Mouse (Mus musculus) liver, embryonic 16.5 days (tissue): ENCODE results near the gene Dtnbp1. TPM values are rescaled to one million over a fixed set of nuclear protein-coding genes. Genes with fewer than 3 reads are reported as not detected.

Experiments
- ATAC-seq: fragments of 200-750 bp; cut with Nextera tagmentation; 2 replicates; pipeline ENCODE4 v1.8.0; 2017; ENCODE audit warnings: low read depth, mild to moderate bottlenecking, moderate number of reproducible peaks, moderate library complexity
- H3K27ac ChIP-seq: fragments of 300-500 bp; sonication (generic); 2 replicates; pipeline ENCODE4 v1.5.1; 2014; ENCODE audit warnings: mild to moderate bottlenecking, low read length
- H3K27me3 ChIP-seq: fragments of 300-500 bp; sonication (generic); 2 replicates; pipeline ENCODE4 v1.6.1; 2014; ENCODE audit warnings: low read depth, low read length, mixed read lengths; ENCODE audit not compliant: control insufficient read depth, insufficient read depth
- H3K36me3 ChIP-seq: fragments of 300-500 bp; sonication (generic); 2 replicates; pipeline ENCODE4 v1.6.1; 2014; ENCODE audit warnings: mild to moderate bottlenecking; ENCODE audit not compliant: control insufficient read depth, insufficient read depth
- H3K4me1 ChIP-seq: fragments of 300-500 bp; sonication (generic); 2 replicates; pipeline ENCODE4 v1.6.1; 2014; ENCODE audit warnings: low read depth, low read length, mixed read lengths; ENCODE audit not compliant: control insufficient read depth
- H3K4me2 ChIP-seq: fragments of 300-500 bp; sonication (generic); 2 replicates; pipeline ENCODE4 v1.6.1; 2014; ENCODE audit warnings: low read depth, low read length, mixed read lengths
- H3K4me3 ChIP-seq: fragments of 300-500 bp; sonication (generic); 2 replicates; pipeline ENCODE4 v1.5.1; 2014; ENCODE audit warnings: low read depth, mild to moderate bottlenecking, low read length
- H3K9ac ChIP-seq: fragments of 300-500 bp; sonication (generic); 2 replicates; pipeline ENCODE4 v1.6.1; 2014; ENCODE audit warnings: low read depth, low read length
- H3K9me3 ChIP-seq: fragments of 300-500 bp; sonication (generic); replicated peaks from 2 replicates; pipeline ENCODE4 v1.6.1; 2016; ENCODE audit warnings: low read length; ENCODE audit not compliant: control insufficient read depth
- WGBS: fragments of 180-500 bp; shearing (Covaris S2); extraction: QIAGEN DNeasy Blood & Tissue Kit; methylation state at CpG from one replicate; pipeline ENCODE4 v1.1.7; 2014; ENCODE audit not compliant: insufficient replicate concordance; 5-methylcytosine and 5-hydroxymethylcytosine counted together
- polyA plus RNA-seq: library from polyadenylated mRNA; unstranded; fragments of >200 nt; fragmentation: Nextera tagmentation; extraction: Ambion mirVana; gene quantifications from 2 replicates; pipeline ENCODE4 v1.2.1, GENCODE M21; 2015

Gene Dtnbp1
- polyA plus RNA-seq, 1 experiment from 2014 or later, result 25.7 TPM

DNA sequence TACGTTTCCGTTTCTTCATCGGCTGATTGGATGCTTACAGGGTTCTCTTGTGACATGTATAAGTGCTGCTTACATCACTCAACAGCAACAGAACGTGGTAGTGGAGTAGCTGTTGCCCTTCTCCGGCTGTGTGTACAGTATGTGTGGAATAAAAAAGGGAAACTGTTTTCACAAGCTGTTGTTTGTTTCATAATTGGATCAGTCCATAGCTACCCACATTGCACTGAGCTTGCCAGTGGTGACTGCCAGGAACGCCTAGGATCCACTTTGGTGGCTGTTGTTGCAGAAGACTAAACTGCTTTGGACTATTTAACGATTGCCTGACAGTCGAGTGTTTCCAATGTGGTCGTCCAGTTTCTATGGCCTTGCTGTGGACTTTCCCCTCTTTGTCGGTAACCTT is 80.9 kb downstream of the Dtnbp1 start:
- H3K9ac ChIP-seq, result no peak overlapping the region
- peaks cover 34% of the 10 kb centered on the region for H3K36me3 ChIP-seq
- H3K4me2 ChIP-seq, result no peak overlapping the region
- H3K27ac ChIP-seq, result no peak overlapping the region
- no peak overlapping the region for H3K4me3 ChIP-seq
- 68% methylated on average over 10 of the region's 10 CpGs for WGBS
- no peak for ATAC-seq
- H3K9me3 ChIP-seq, result no peaks in the 10 kb centered on the region
- H3K4me1 ChIP-seq, result no peaks in the 10 kb centered on the region; the same call in 1 of the 2 replicates
- no peaks in the 10 kb centered on the region for H3K27me3 ChIP-seq

DNA sequence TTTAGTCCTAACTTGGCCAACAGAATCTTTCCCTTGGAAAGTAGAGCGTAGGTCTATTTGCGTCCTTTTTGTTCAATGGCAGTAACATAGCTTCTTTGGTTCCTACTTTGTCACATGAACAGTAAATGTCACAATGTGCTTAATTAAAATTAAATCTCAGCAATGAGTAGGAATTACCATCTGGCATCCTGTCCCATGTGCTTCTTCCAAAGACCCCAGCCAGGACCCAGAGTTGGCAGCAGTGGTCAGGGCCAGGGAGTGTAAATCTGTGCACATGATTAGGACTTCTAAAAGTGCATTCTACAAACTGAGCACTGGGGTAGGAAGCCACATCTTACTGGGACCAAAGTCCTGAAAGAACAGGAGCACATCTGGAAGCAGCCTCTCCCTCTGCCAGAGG is 83.7 kb downstream of the Dtnbp1 start:
- H3K27ac ChIP-seq, result no peak overlapping the region
- no peak overlapping the region for H3K4me3 ChIP-seq
- peaks cover 13% of the 10 kb centered on the region for H3K4me1 ChIP-seq
- H3K36me3 ChIP-seq, result peaks cover 50% of the 10 kb centered on the region
- no peak for ATAC-seq
- 95% methylated on average over 2 of the region's 2 CpGs for WGBS
- no peaks in the 10 kb centered on the region for H3K9me3 ChIP-seq
- H3K4me2 ChIP-seq, result no peak overlapping the region
- no peaks in the 10 kb centered on the region for H3K27me3 ChIP-seq
- no peak overlapping the region for H3K9ac ChIP-seq

DNA sequence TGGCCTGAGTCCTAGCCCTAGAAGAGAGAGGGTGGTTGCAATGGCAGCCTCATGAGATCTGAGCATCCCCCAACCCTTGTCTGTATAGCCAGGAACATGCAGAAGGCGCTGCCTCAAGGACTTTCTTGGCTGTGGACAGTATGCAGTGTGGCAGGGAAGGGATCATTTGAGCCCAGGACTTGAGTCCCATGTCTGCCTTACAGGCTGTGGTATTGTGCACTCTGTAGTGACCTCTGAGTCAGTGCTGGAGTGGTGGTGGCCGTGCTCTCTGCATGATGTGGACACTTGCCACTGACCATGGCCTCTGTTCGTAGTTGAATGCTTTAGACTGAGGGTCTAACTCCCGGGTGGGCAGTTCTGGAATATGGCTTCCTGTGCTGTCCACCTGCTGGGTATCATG is 84.7 kb downstream of the Dtnbp1 start:
- H3K4me3 ChIP-seq, result no peak overlapping the region
- no peak overlapping the region for H3K4me2 ChIP-seq
- no peak overlapping the region for H3K9ac ChIP-seq
- H3K27ac ChIP-seq, result no peak overlapping the region
- H3K4me1 ChIP-seq, result peaks cover 13% of the 10 kb centered on the region
- 80% methylated on average over 4 of the region's 4 CpGs for WGBS
- no peaks in the 10 kb centered on the region for H3K27me3 ChIP-seq
- peaks cover 50% of the 10 kb centered on the region for H3K36me3 ChIP-seq
- no peaks in the 10 kb centered on the region for H3K9me3 ChIP-seq
- ATAC-seq, result no peak

DNA sequence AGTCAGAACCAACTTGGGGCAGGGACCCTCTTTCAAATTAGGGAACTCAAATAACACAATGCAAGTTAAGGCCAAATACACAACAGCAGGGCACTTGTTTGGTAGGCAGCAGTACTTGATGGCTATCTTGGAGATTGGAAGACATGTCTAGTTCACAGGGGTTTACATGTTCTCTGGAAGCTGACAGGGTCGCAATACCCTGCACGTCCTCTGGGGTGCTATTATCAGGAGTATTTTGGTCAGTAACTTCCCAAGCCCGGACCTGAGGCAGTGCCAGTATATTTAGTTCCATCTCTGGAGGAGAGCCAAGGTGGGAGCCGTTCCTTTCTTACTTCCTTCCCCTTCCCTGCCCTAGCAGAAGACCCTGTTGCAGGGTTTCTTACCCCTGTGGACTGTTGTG is 86.0 kb downstream of the Dtnbp1 start:
- H3K4me1 ChIP-seq, result peaks cover 13% of the 10 kb centered on the region
- no peak overlapping the region for H3K4me3 ChIP-seq
- no peaks in the 10 kb centered on the region for H3K9me3 ChIP-seq
- H3K4me2 ChIP-seq, result no peak overlapping the region
- 47% methylated on average over 4 of the region's 4 CpGs for WGBS
- H3K27ac ChIP-seq, result no peak overlapping the region
- peaks cover 43% of the 10 kb centered on the region for H3K36me3 ChIP-seq
- H3K27me3 ChIP-seq, result no peaks in the 10 kb centered on the region
- no peak overlapping the region; the same call in 1 of the 2 replicates for H3K9ac ChIP-seq
- ATAC-seq, result no peak

DNA sequence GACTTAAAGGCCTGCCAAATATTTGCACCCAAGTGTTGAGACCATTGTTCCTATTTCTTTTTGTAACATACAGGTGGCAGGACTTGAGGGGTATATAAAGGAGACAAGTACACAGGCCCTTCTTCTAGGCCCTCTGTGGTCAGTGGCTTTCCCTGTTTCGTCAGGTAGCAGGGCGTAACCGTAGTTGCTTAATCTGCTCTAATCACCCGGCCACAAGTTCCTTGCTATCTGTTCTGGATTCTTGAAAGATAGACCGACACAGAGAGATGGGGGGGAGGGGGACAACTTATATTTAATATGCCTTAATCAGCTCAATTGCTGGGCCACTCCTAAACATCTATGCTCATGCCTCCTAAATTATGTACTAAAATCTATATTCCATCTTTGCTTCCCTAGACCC is 86.6 kb downstream of the Dtnbp1 start:
- ATAC-seq, result peak; percentile 61
- H3K36me3 ChIP-seq, result peaks cover 43% of the 10 kb centered on the region
- no peak overlapping the region for H3K27ac ChIP-seq
- H3K4me3 ChIP-seq, result no peak overlapping the region
- H3K9me3 ChIP-seq, result no peaks in the 10 kb centered on the region
- 22% methylated on average over 5 of the region's 5 CpGs for WGBS
- H3K4me1 ChIP-seq, result peaks cover 16% of the 10 kb centered on the region
- H3K9ac ChIP-seq, result no peak overlapping the region; the same call in 1 of the 2 replicates
- H3K27me3 ChIP-seq, result no peaks in the 10 kb centered on the region
- peak overlapping the region; percentile 27; the same call in 1 of the 2 replicates for H3K4me2 ChIP-seq

DNA sequence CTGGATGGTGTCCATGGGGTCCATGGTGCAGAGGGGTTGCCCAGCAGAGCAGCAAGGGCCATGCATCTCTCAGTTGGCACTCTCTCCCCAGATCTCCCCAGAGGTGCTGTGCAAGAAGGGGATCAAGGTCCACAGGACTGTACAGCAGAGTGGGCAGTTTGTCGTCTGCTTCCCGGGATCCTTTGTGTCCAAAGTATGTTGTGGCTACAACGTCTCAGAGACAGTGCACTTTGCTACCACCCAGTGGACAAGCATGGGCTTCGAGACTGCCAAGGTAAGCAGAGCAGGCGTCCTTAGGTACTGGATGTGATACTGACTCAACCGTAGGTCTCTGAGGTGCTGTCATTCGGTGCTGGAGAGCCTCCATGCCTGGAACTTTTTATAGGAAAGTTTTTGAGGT is 88.4 kb downstream of the Dtnbp1 start:
- 69% methylated on average over 7 of the region's 7 CpGs for WGBS
- ATAC-seq, result no peak
- H3K36me3 ChIP-seq, result peaks cover 36% of the 10 kb centered on the region

DNA sequence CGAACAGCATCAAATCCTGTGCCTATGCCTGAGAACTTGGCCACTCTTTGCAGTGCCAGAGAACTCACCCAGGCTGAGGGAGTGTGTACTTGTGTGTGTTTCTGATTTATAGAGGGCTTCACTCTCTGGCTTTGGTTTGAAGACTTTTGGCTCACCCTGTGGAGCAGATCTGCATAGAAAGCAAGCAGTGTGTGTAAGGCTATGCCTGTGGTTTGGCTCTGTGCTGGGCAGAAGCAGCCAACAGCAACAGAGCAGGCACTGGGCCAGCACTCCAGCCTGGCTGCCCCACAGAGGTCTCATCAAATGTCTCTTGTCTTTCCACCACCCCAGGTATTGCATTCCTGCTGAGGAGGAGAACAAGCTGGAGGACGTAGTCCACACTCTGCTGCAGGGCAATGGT is 89.1 kb downstream of the Dtnbp1 start:
- no peak for ATAC-seq
- no peak overlapping the region for H3K27ac ChIP-seq
- H3K4me3 ChIP-seq, result no peak overlapping the region
- H3K4me2 ChIP-seq, result no peak overlapping the region
- H3K9me3 ChIP-seq, result no peaks in the 10 kb centered on the region
- H3K4me1 ChIP-seq, result peaks cover 16% of the 10 kb centered on the region
- 80% methylated on average over 2 of the region's 2 CpGs for WGBS
- H3K36me3 ChIP-seq, result peaks cover 33% of the 10 kb centered on the region
- no peaks in the 10 kb centered on the region for H3K27me3 ChIP-seq
- no peak overlapping the region for H3K9ac ChIP-seq

More for the DNA sequence above, 88.4 kb downstream of the Dtnbp1 start:
- H3K27me3 ChIP-seq, result no peaks in the 10 kb centered on the region
- H3K9me3 ChIP-seq, result no peaks in the 10 kb centered on the region
- no peak overlapping the region for H3K4me3 ChIP-seq
- no peak overlapping the region for H3K4me2 ChIP-seq
- H3K9ac ChIP-seq, result no peak overlapping the region
- no peak overlapping the region for H3K27ac ChIP-seq
- H3K4me1 ChIP-seq, result peaks cover 16% of the 10 kb centered on the region

DNA sequence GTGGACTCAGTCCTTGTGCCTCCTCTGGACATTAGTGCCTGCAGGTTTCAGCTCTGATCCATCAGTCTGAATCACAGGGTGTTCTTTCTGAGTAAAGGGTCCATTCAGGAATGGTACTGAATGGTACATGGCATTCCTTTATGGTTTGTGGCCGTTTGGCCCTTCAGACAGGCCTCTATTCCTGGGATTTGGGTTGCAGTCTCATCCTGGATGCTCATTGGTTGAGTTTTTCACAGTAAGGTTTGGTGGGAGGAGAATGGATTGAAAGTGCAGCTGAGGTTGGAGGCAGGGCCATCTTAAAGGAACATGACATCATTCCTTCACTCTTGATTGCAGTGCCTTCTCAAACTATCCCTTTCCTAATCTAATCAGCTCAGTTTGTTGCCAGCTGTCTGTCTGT is 93.2 kb downstream of the Dtnbp1 start:
- Histone ChIP-seq H3K27me3 (no peaks in the 10 kb centered on the region), H3K9me3 (no peaks in the 10 kb centered on the region), H3K9ac (no peak overlapping the region), H3K36me3 (peaks cover 15% of the 10 kb centered on the region), H3K4me1 (peaks cover 3% of the 10 kb centered on the region; the same call in 1 of the 2 replicates), H3K4me3 (no peak overlapping the region), H3K27ac (no peak overlapping the region), H3K4me2 (no peak overlapping the region)
- WGBS, result 62% methylated on average over 1 of the region's 1 CpGs
- no peak for ATAC-seq

DNA sequence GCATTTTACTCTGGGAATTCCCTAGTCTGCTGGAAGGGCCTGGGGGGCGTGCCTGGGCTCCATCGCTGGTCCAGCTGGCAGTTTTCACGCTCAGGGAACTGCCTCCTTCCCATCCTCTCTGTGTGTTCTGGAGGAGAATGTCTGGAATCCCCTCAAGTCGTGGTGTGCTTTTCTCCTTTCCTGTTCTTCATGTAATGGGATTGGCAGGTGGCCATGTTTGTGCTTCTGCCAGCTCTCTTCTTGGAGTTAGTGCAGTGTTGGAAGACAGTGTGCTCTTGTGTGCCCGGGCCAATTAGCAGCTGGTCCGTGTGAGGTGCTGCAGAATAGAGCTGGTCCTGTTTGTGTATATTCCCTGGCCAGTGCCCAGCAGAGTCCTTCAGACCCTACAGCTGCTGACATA is 94.2 kb downstream of the Dtnbp1 start:
- 72% methylated on average over 6 of the region's 6 CpGs for WGBS
- Histone ChIP-seq H3K36me3 (peaks cover 13% of the 10 kb centered on the region), H3K27ac (no peak overlapping the region), H3K27me3 (no peaks in the 10 kb centered on the region), H3K4me2 (no peak overlapping the region), H3K9ac (no peak overlapping the region), H3K9me3 (no peaks in the 10 kb centered on the region), H3K4me1 (peaks cover 3% of the 10 kb centered on the region; the same call in 1 of the 2 replicates), H3K4me3 (no peak overlapping the region)
- no peak for ATAC-seq
